Mouse (Mus musculus): ENCODE results near the gene Rps27rt. TPM values are rescaled to one million over a fixed set of nuclear protein-coding genes. Genes with fewer than 3 reads are reported as not detected.

Gene Rps27rt
- polyA plus RNA-seq (2012; rRNA removed) = 25.2 and 58.8 TPM in 2 replicates

DNA sequence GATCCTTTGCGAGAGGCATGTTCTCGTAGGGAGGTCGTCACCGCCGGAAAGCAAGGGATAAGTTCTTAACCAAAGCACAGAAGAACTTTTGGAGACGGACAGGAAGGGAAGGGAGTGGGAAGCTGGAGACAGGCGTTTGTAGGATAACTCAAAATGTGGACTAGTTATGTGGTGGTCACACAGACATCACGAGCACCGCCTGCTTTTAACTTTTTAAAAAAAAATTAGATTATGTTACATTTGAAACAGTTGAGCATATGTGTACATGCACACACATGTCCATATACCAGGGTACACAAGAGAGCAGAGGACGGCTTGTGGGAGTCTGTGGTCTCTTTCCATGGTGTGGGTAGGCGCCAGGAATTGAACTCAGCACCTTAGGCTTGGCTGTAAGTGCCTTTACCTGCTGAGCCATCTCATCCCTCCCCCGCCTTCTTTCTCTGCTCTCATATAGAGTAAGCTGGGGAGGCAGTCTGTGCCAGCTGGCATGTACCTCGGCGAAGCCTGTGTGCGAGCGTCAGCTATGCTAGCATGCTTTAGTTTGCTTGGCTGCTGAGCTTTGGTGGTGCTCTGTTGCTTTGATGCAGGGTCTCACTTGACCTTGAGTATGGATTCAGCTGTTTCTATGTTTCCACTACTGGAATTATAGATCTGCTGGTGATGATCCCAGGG lies at the start of gene Rps27rt:
TSS of gene Rps27rt (minus strand) at position 51 of the 672 bp plus-strand sequence.

DNA sequence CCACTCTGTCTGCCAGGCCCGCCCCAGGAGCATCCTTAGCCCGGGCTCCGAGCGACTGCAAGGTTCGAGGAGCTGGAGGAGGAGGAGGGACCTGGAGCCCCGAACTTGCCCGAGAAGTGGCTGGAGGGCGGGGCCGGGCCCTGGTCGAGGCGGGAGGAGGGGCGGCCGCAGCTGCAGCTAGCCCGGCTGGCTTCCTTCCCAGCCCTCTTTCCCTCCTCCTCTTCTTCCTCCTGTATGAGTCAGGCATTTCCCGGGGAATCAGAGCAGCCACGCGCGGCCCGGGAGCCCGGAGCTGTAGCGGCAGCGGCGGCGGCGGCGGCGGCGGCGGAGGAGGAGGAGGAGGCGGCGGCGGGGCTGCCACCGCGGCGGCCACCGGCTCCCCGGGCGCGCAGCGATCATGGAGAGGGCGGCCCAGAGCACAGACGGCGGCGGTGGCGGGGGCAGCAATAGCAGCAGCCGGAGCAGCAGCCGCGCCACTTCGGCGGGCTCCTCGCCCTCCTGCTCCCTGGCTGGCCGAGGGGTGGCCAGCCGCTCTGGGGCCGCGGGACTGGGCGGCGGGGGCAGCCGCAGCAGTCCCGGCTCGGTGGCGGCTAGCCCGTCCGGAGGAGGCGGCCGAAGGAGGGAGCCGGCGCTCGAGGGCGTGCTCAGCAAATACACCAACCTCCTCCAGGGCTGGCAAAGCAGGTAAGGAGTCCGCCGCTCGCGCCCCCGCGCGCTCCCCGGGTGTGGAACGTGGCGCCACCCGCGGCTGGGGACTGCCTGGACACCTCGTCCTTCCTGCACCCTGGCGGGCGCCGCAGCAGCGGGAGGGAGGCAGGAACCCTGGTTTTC lies 4.0 kb downstream of the Rps27rt start, which contains the start of gene Osbpl10:
TSS of gene Osbpl10 (plus strand) at position 289 of the 831 bp plus-strand sequence.

DNA sequence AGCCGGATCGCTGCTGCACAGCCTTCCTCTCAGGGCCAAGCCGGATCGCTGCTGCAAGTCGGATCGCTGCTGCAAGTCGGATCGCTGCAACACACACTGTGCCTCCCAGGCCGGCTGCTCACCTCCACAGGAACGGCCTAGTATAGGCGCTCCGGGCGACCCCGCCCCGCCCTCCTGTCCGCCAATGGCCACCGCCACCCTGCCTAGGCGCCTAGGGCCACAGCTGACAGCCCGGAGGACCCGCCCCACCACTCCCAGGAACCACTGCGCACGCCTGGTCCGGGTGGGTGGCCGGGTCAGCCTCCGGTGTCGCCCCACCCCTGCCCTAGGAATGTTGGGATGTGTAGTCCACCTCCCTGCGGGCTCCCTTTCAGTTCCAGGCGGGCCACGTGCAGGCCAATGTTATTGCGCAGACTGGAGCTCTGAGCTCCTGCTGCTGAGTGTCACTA lies 48.8 kb downstream of the Rps27rt start, which contains the start of gene Gpd1l:
TSS of gene Gpd1l (minus strand) at position 265 of the 449 bp plus-strand sequence.

Other genes starting within 250 kb of the Rps27rt start
- gene Cmtm7, start 200.9 kb downstream of the Rps27rt start, polyA plus RNA-seq (2012; rRNA removed) = 214 and 232 TPM in 2 replicates
- gene Cmtm8, start 138.6 kb downstream of the Rps27rt start, polyA plus RNA-seq (2012; rRNA removed) = 63.1 and 70.1 TPM in 2 replicates
- gene Gpd1l, start 48.8 kb downstream of the Rps27rt start, polyA plus RNA-seq (2012; rRNA removed) = 23.9 and 27.0 TPM in 2 replicates
- 7.9 and 8.8 TPM in 2 replicates for gene Osbpl10, start 4.2 kb downstream of the Rps27rt start, polyA plus RNA-seq (2012; rRNA removed)

Measured in ovary, adult 2 months (tissue).